Mouse (Mus musculus): ENCODE data around the gene Thsd4. TPM values are rescaled to one million over a fixed set of nuclear protein-coding genes. Genes with fewer than 3 reads are reported as not detected.
A peak's percentile ranks its signal among the peaks of the same experiment; 100 is the strongest.

The Thsd4 gene
- polyA plus RNA-seq, 1 experiment from 2014 or later = 6.0 TPM

- Histone ChIP-seq H3K9ac (no peak overlapping the region), H3K4me3 (no peak overlapping the region), H3K27ac (no peak overlapping the region), H3K36me3 (ENCODE audit: poor library complexity, severe bottlenecking) (no peaks in the 10 kb centered on the region), H3K9me3 (replicated peaks) (no peaks in the 10 kb centered on the region), H3K4me1 (peaks cover 37% of the 10 kb centered on the region), H3K27me3 (peaks cover 24% of the 10 kb centered on the region), H3K4me2 (no peak overlapping the region)
- no peak for ATAC-seq
- 79% methylated on average over 2 of the region's 2 CpGs for WGBS
Measured at GRCm38 (mm10) chr9:60271940-60272339, 249.9 kb downstream of the Thsd4 start.

- Histone ChIP-seq H3K27me3 (peaks cover 21% of the 10 kb centered on the region), H3K4me1 (peaks cover 42% of the 10 kb centered on the region), H3K4me3 (no peak overlapping the region), H3K9me3 (replicated peaks) (no peaks in the 10 kb centered on the region), H3K36me3 (ENCODE audit: poor library complexity, severe bottlenecking) (no peaks in the 10 kb centered on the region), H3K27ac (no peak overlapping the region), H3K4me2 (no peak overlapping the region), H3K9ac (no peak overlapping the region)
- WGBS = 80% methylated on average over 5 of the region's 5 CpGs
- no peak for ATAC-seq
Measured at GRCm38 (mm10) chr9:60269807-60270206, 252.0 kb downstream of the Thsd4 start.

GRCm38 (mm10) chr9:60267273-60267626 lies 254.6 kb downstream of the Thsd4 start:
- Histone ChIP-seq H3K4me3 (no peak overlapping the region), H3K27ac (peak overlapping the region; percentile 82), H3K4me2 (peak overlapping the region; percentile 22), H3K9ac (0 out of 2 replicates have a peak overlapping the region, but pooled peaks have one; percentile 2), H3K27me3 (peaks cover 8% of the 10 kb centered on the region; the same call in 1 of the 2 replicates), H3K4me1 (peaks cover 42% of the 10 kb centered on the region), H3K36me3 (ENCODE audit: poor library complexity, severe bottlenecking) (no peaks in the 10 kb centered on the region), H3K9me3 (replicated peaks) (no peaks in the 10 kb centered on the region)
- 13% methylated on average over 5 of the region's 5 CpGs for WGBS
- ATAC-seq = no peak

- peak; percentile 90 for ATAC-seq
- H3K4me3 ChIP-seq = no peak overlapping the region
- H3K27ac ChIP-seq = peak overlapping the region; percentile 82
- peak overlapping the region; percentile 17; the same call in 1 of the 2 replicates for H3K4me2 ChIP-seq
- H3K9ac ChIP-seq = 0 out of 2 replicates have a peak overlapping the region, but pooled peaks have one; percentile 2
- peaks cover 42% of the 10 kb centered on the region for H3K4me1 ChIP-seq
- H3K36me3 ChIP-seq (ENCODE audit: poor library complexity, severe bottlenecking) = no peaks in the 10 kb centered on the region
- no peaks in the 10 kb centered on the region for H3K9me3 ChIP-seq (replicated peaks)
- peaks cover 11% of the 10 kb centered on the region; the same call in 1 of the 2 replicates for H3K27me3 ChIP-seq
- 6% methylated on average over 15 of the region's 15 CpGs for WGBS
Measured at GRCm38 (mm10) chr9:60266583-60267272, 255.1 kb downstream of the Thsd4 start.

GRCm38 (mm10) chr9:60264586-60265325 lies 257.1 kb downstream of the Thsd4 start:
- Histone ChIP-seq H3K4me3 (no peak overlapping the region), H3K36me3 (ENCODE audit: poor library complexity, severe bottlenecking) (no peaks in the 10 kb centered on the region), H3K4me1 (peaks cover 42% of the 10 kb centered on the region), H3K27me3 (peaks cover 13% of the 10 kb centered on the region; the same call in 1 of the 2 replicates), H3K4me2 (no peak overlapping the region), H3K9me3 (replicated peaks) (no peaks in the 10 kb centered on the region), H3K9ac (no peak overlapping the region), H3K27ac (no peak overlapping the region; the same call in 1 of the 2 replicates)
- 48% methylated on average over 10 of the region's 10 CpGs for WGBS
- no peak; the same call in 1 of the 2 replicates for ATAC-seq

GRCm38 (mm10) chr9:60262515-60263140 lies 259.2 kb downstream of the Thsd4 start:
- ATAC-seq = no peak
- no peaks in the 10 kb centered on the region for H3K9me3 ChIP-seq (replicated peaks)
- H3K27me3 ChIP-seq = peaks cover 10% of the 10 kb centered on the region; the same call in 1 of the 2 replicates
- H3K36me3 ChIP-seq (ENCODE audit: poor library complexity, severe bottlenecking) = no peaks in the 10 kb centered on the region
- WGBS = 89% methylated on average over 6 of the region's 6 CpGs
- no peak overlapping the region for H3K9ac ChIP-seq
- H3K27ac ChIP-seq = no peak overlapping the region
- no peak overlapping the region for H3K4me2 ChIP-seq
- no peak overlapping the region for H3K4me3 ChIP-seq
- peaks cover 34% of the 10 kb centered on the region for H3K4me1 ChIP-seq

GRCm38 (mm10) chr9:60259626-60260025 lies 262.2 kb downstream of the Thsd4 start:
- peaks cover 4% of the 10 kb centered on the region for H3K4me1 ChIP-seq
- H3K36me3 ChIP-seq (ENCODE audit: poor library complexity, severe bottlenecking) = no peaks in the 10 kb centered on the region
- no peaks in the 10 kb centered on the region for H3K9me3 ChIP-seq (replicated peaks)
- H3K4me3 ChIP-seq = no peak overlapping the region
- ATAC-seq = no peak
- H3K9ac ChIP-seq = no peak overlapping the region
- H3K27me3 ChIP-seq = peaks cover 9% of the 10 kb centered on the region; the same call in 1 of the 2 replicates
- H3K27ac ChIP-seq = no peak overlapping the region
- no peak overlapping the region for H3K4me2 ChIP-seq
- 80% methylated on average over 13 of the region's 13 CpGs for WGBS

GRCm38 (mm10) chr9:60251765-60252164 lies 270.1 kb downstream of the Thsd4 start:
- no peak overlapping the region for H3K27ac ChIP-seq
- no peaks in the 10 kb centered on the region for H3K9me3 ChIP-seq (replicated peaks)
- no peaks in the 10 kb centered on the region for H3K36me3 ChIP-seq (ENCODE audit: poor library complexity, severe bottlenecking)
- 0 out of 2 replicates have a peak, but pooled peaks cover 3% of the 10 kb centered on the region for H3K27me3 ChIP-seq
- no peak overlapping the region for H3K4me2 ChIP-seq
- no peak overlapping the region for H3K9ac ChIP-seq
- no peaks in the 10 kb centered on the region for H3K4me1 ChIP-seq
- ATAC-seq = 0 out of 2 replicates have a peak, but pooled peaks have one; percentile 38
- H3K4me3 ChIP-seq = no peak overlapping the region
- WGBS = 56% methylated on average over 3 of the region's 3 CpGs

GRCm38 (mm10) chr9:60250403-60250802 lies 271.4 kb downstream of the Thsd4 start:
- Histone ChIP-seq H3K36me3 (ENCODE audit: poor library complexity, severe bottlenecking) (no peaks in the 10 kb centered on the region), H3K27ac (no peak overlapping the region), H3K9me3 (replicated peaks) (no peaks in the 10 kb centered on the region), H3K4me3 (no peak overlapping the region), H3K27me3 (0 out of 2 replicates have a peak, but pooled peaks cover 3% of the 10 kb centered on the region), H3K4me1 (no peaks in the 10 kb centered on the region), H3K4me2 (no peak overlapping the region), H3K9ac (no peak overlapping the region)
- ATAC-seq = no peak

- Histone ChIP-seq H3K36me3 (ENCODE audit: poor library complexity, severe bottlenecking) (no peaks in the 10 kb centered on the region), H3K4me3 (no peak overlapping the region), H3K27ac (no peak overlapping the region), H3K9ac (no peak overlapping the region), H3K4me2 (no peak overlapping the region), H3K4me1 (no peaks in the 10 kb centered on the region), H3K9me3 (replicated peaks) (no peaks in the 10 kb centered on the region), H3K27me3 (0 out of 2 replicates have a peak, but pooled peaks cover 3% of the 10 kb centered on the region)
- 89% methylated on average over 3 of the region's 3 CpGs for WGBS
- ATAC-seq = no peak
Measured at GRCm38 (mm10) chr9:60247998-60248397, 273.8 kb downstream of the Thsd4 start.

GRCm38 (mm10) chr9:60244943-60245342 lies 276.9 kb downstream of the Thsd4 start:
- Histone ChIP-seq H3K4me2 (no peak overlapping the region), H3K27ac (no peak overlapping the region), H3K4me3 (no peak overlapping the region), H3K4me1 (no peaks in the 10 kb centered on the region), H3K36me3 (ENCODE audit: poor library complexity, severe bottlenecking) (no peaks in the 10 kb centered on the region), H3K9ac (no peak overlapping the region), H3K9me3 (replicated peaks) (no peaks in the 10 kb centered on the region), H3K27me3 (no peaks in the 10 kb centered on the region)
- 0 out of 2 replicates have a peak, but pooled peaks have one; percentile 45 for ATAC-seq
- 2% methylated on average over 5 of the region's 5 CpGs for WGBS

GRCm38 (mm10) chr9:60243503-60243902 lies 278.3 kb downstream of the Thsd4 start:
- Histone ChIP-seq H3K36me3 (ENCODE audit: poor library complexity, severe bottlenecking) (no peaks in the 10 kb centered on the region), H3K4me2 (no peak overlapping the region), H3K4me1 (no peaks in the 10 kb centered on the region), H3K4me3 (no peak overlapping the region), H3K27ac (no peak overlapping the region), H3K9ac (no peak overlapping the region), H3K9me3 (replicated peaks) (no peaks in the 10 kb centered on the region), H3K27me3 (no peaks in the 10 kb centered on the region)
- WGBS = 61% methylated on average over 6 of the region's 6 CpGs
- ATAC-seq = no peak
